Mouse (Mus musculus) lung, embryonic 16.5 days (tissue): ENCODE results near the gene Aim2. TPM values are rescaled to one million over a fixed set of nuclear protein-coding genes. Genes with fewer than 3 reads are reported as not detected.

Source experiments
- ATAC-seq: fragments of 200-750 bp; cut with Nextera tagmentation; 2 replicates; pipeline ENCODE4 v1.8.0; 2017; ENCODE audit warnings: low read depth, mild to moderate bottlenecking, moderate library complexity
- H3K27ac ChIP-seq: fragments of 300-500 bp; sonication (generic); 2 replicates; pipeline ENCODE4 v1.5.1; 2014; ENCODE audit warnings: mild to moderate bottlenecking, control low read depth, low read length
- H3K27me3 ChIP-seq: fragments of 300-500 bp; sonication (generic); 2 replicates; pipeline ENCODE4 v1.6.1; 2014; ENCODE audit warnings: low read depth, low read length, mixed read lengths; ENCODE audit not compliant: control insufficient read depth, insufficient read depth
- H3K36me3 ChIP-seq: fragments of 300-500 bp; sonication (generic); 2 replicates; pipeline ENCODE4 v1.6.1; 2014; ENCODE audit warnings: low read length; ENCODE audit not compliant: control insufficient read depth, insufficient read depth
- H3K4me1 ChIP-seq: fragments of 300-500 bp; sonication (generic); replicated peaks from 2 replicates; pipeline ENCODE4 v1.6.1; 2014; ENCODE audit warnings: low read length, mixed read lengths; ENCODE audit not compliant: control insufficient read depth, insufficient read depth
- H3K4me2 ChIP-seq: fragments of 300-500 bp; sonication (generic); 2 replicates; pipeline ENCODE4 v1.6.1; 2014; ENCODE audit warnings: low read depth, low read length, control low read depth
- H3K4me3 ChIP-seq: fragments of 300-500 bp; sonication (generic); 2 replicates; pipeline ENCODE4 v1.5.1; 2014; ENCODE audit warnings: mild to moderate bottlenecking, low read length, control low read depth
- H3K9ac ChIP-seq: fragments of 300-500 bp; sonication (generic); 2 replicates; pipeline ENCODE4 v1.6.1; 2014; ENCODE audit warnings: low read length, control low read depth
- H3K9me3 ChIP-seq: fragments of 300-500 bp; sonication (generic); 2 replicates; pipeline ENCODE4 v1.6.1; 2016; ENCODE audit warnings: low read length; ENCODE audit not compliant: control insufficient read depth
- WGBS: fragments of 180-500 bp; shearing (Covaris S2); extraction: QIAGEN DNeasy Blood & Tissue Kit; methylation state at CpG from one replicate; pipeline ENCODE4 v1.1.7; 2014; 5-methylcytosine and 5-hydroxymethylcytosine counted together
- polyA plus RNA-seq: library from polyadenylated mRNA; unstranded; fragments of >200 nt; fragmentation: Nextera tagmentation; extraction: Ambion mirVana; gene quantifications from 2 replicates; pipeline ENCODE4 v1.2.1, GENCODE M21; 2015

Aim2 gene
- polyA plus RNA-seq, 1 experiment from 2014 or later, result 1.3 TPM

GRCm38 (mm10) chr1:173359590-173360290, 9.1 kb downstream of the Aim2 start:
- Histone ChIP-seq H3K27me3 (no peaks in the 10 kb centered on the region), H3K4me2 (no peak overlapping the region), H3K27ac (no peak overlapping the region), H3K4me1 (no peaks in the 10 kb centered on the region), H3K9ac (no peak overlapping the region), H3K36me3 (no peaks in the 10 kb centered on the region), H3K4me3 (no peak overlapping the region), H3K9me3 (no peaks in the 10 kb centered on the region)
- no peak for ATAC-seq
- WGBS, result 68% methylated on average over 4 of the region's 4 CpGs

DNA sequence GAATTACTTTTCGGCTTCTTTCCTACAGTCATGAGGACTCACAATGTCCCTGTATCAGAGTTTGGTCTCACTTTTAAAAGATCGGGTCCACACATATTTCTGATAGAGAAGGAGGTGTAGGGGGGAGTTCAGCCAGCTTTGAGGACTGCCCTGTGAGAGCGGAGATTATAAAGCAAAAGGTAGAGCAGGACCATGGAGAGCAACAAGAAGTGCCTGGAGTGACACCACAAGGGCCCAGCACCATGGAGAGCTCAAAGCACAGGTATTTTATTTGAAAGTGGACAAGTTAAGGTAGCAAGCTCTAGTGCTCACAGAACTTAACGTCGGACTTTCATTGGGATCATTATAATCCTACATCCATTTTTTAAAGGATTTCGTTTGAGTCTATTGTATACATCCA, 11.0 kb downstream of the Aim2 start:
- Histone ChIP-seq H3K9me3 (no peaks in the 10 kb centered on the region), H3K27me3 (peaks cover 10% of the 10 kb centered on the region; the same call in 1 of the 2 replicates), H3K4me2 (no peak overlapping the region), H3K36me3 (no peaks in the 10 kb centered on the region), H3K27ac (no peak overlapping the region), H3K4me1 (peaks cover 2% of the 10 kb centered on the region), H3K4me3 (no peak overlapping the region), H3K9ac (no peak overlapping the region)
- 24% methylated on average over 6 of the region's 6 CpGs for whole genome bisulfite sequencing
- no peak; the same call in 1 of the 2 replicates for ATAC-seq

GRCm38 (mm10) chr1:173363436-173363835, 12.8 kb downstream of the Aim2 start:
- H3K27ac ChIP-seq, result no peak overlapping the region
- H3K36me3 ChIP-seq, result no peaks in the 10 kb centered on the region
- H3K4me3 ChIP-seq, result no peak overlapping the region
- H3K4me2 ChIP-seq, result no peak overlapping the region
- H3K4me1 ChIP-seq, result peaks cover 8% of the 10 kb centered on the region
- WGBS, result 84% methylated on average over 2 of the region's 2 CpGs
- H3K9ac ChIP-seq, result no peak overlapping the region
- no peaks in the 10 kb centered on the region for H3K9me3 ChIP-seq
- H3K27me3 ChIP-seq, result peaks cover 23% of the 10 kb centered on the region
- no peak for ATAC-seq

DNA sequence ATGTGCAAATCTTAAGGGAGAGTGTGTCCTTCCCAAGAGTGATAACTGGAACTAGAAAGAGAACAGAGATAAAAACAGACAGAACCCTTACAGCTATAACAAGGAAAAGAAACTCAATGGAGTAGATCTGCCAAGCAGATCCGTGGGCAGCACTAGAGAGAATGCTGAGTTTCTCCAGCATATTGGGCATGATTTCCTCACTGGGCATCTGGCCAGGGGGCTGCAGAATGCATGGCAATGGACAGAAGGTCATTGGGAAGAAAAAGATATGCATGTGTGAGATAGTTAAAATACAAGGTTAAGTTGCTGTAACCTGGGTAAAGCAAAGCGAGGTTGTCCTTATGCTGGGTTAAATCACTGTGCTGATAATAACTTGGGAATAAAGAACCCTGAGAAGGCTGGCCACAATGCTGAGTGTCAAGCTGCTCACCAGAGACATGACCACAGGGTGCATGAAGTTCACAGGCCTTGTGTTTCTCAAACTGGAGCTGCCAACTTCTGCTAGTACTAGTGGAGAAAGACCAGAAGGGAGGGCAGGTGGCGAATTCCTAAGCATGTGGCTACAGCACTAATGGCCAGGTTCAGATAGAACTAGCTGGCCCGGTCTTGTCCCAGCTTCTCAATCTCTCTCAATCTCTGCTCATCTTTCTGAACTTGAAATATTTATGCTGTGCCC, 13.6 kb downstream of the Aim2 start:
- Histone ChIP-seq H3K4me2 (no peak overlapping the region), H3K27ac (no peak overlapping the region), H3K27me3 (peaks cover 23% of the 10 kb centered on the region), H3K9me3 (no peaks in the 10 kb centered on the region), H3K4me3 (no peak overlapping the region), H3K4me1 (peaks cover 8% of the 10 kb centered on the region), H3K36me3 (no peaks in the 10 kb centered on the region), H3K9ac (no peak overlapping the region)
- 78% methylated on average over 4 of the region's 4 CpGs for WGBS
- no peak for ATAC-seq

- WGBS, result under 1% methylated on average over 13 of the region's 13 CpGs
- Histone ChIP-seq H3K36me3 (no peaks in the 10 kb centered on the region), H3K9me3 (no peaks in the 10 kb centered on the region), H3K27me3 (peaks cover 26% of the 10 kb centered on the region), H3K9ac (no peak overlapping the region), H3K27ac (no peak overlapping the region), H3K4me2 (peak overlapping the region; percentile 78; the same call in 1 of the 2 replicates), H3K4me3 (no peak overlapping the region), H3K4me1 (peaks cover 8% of the 10 kb centered on the region)
- peak; percentile 24; the same call in 1 of the 2 replicates for ATAC-seq
These were observed 15.3 kb downstream of the Aim2 start for GRCm38 (mm10) chr1:173365970-173366409.

GRCm38 (mm10) chr1:173366701-173367355, 16.1 kb downstream of the Aim2 start:
- under 1% methylated on average over 31 of the region's 31 CpGs for WGBS
- H3K9ac ChIP-seq, result peak overlapping the region; percentile 45
- H3K27ac ChIP-seq, result no peak overlapping the region
- peak; percentile 39; the same call in 1 of the 2 replicates for ATAC-seq
- peaks cover 26% of the 10 kb centered on the region for H3K27me3 ChIP-seq
- H3K36me3 ChIP-seq, result no peaks in the 10 kb centered on the region
- peak overlapping the region; percentile 78 for H3K4me2 ChIP-seq
- H3K9me3 ChIP-seq, result no peaks in the 10 kb centered on the region
- peaks cover 8% of the 10 kb centered on the region for H3K4me1 ChIP-seq
- peak overlapping the region; percentile 50 for H3K4me3 ChIP-seq

- H3K9me3 ChIP-seq, result no peaks in the 10 kb centered on the region
- H3K27ac ChIP-seq, result no peak within 1 kb of the TSS
- H3K4me2 ChIP-seq, result peak within 1 kb of the TSS; percentile 78
- peak within 1 kb of the TSS; percentile 45 for H3K9ac ChIP-seq
- H3K4me1 ChIP-seq, result peaks cover 8% of the 10 kb centered on the region
- H3K4me3 ChIP-seq, result peak within 1 kb of the TSS; percentile 50
- H3K27me3 ChIP-seq, result peaks cover 26% of the 10 kb centered on the region
- H3K36me3 ChIP-seq, result no peaks in the 10 kb centered on the region
- ATAC-seq, result peak; percentile 67
- under 1% methylated on average over 36 of the region's 46 CpGs for WGBS
These were observed 16.8 kb downstream of the Aim2 start, which contains the start of gene Cadm3 for GRCm38 (mm10) chr1:173367356-173368046. Cadm3 (minus strand) TSS chr1:173367695.

- Histone ChIP-seq H3K9me3 (no peaks in the 10 kb centered on the region), H3K4me3 (no peak overlapping the region), H3K27me3 (peaks cover 26% of the 10 kb centered on the region), H3K27ac (no peak overlapping the region), H3K4me2 (no peak overlapping the region), H3K4me1 (peaks cover 8% of the 10 kb centered on the region), H3K36me3 (no peaks in the 10 kb centered on the region), H3K9ac (no peak overlapping the region)
- no peak for ATAC-seq
- WGBS, result 68% methylated on average over 2 of the region's 2 CpGs
These were observed 18.9 kb downstream of the Aim2 start for GRCm38 (mm10) chr1:173369611-173370010.
